Mouse (Mus musculus): ENCODE measurements around the gene Usp17ld.
"Not testable (repeated sequence)": the region's sequence is repeated elsewhere in the genome, so short reads cannot be mapped to it uniquely, and the experiment has no call there.

Usp17ld gene

DNA sequence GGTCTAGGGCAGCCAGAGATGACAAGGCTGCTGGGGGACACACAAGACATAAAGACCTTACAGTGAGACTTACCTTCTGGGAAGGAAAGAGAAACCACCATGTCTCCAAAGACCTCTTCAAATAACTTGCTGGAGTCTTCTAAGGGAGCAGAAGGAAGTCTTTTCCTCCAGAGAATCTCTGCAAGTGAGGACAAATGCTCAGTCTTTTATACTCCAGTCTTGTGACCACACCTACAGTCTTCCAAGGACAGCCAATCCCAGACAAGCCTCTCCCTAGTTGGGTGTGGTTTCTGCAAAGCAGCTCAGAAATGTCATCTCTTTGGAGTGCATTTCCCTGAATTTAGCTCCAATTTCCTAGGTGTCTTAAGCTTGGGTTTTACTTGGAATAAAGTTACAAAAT lies at the start of gene Usp17ld:
TSS of gene Usp17ld (minus strand) at position 101 of the 400 bp plus-strand sequence.
- not testable (repeated sequence) for DNase-seq (ENCODE audit: low read depth, low spot score)

DNA sequence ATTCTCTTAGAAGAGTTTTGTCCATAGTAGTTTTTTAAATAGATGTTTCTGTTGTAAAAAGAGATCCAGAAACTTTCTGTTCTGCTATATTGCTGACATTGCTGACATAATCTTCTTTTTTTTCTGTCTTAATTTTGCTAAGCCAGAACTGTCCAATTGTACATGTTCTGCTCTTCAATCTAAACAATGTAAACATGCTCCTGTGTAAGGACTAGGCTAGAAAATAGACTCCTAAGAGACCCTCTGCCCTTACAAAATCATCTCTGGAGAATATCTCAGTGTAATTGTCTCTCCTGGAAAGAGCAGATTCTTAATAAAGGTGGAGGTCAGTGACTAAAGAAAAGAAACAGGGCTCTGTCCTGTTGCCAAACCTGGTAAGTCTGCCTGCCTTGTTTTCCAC lies 35.6 kb downstream of the Usp17ld start, which contains the start of gene Olfr594:
TSS of gene Olfr594 (plus strand) at position 301 of the 400 bp plus-strand sequence.
- DNase-seq (ENCODE audit: low read depth, low spot score): no peak

DNA sequence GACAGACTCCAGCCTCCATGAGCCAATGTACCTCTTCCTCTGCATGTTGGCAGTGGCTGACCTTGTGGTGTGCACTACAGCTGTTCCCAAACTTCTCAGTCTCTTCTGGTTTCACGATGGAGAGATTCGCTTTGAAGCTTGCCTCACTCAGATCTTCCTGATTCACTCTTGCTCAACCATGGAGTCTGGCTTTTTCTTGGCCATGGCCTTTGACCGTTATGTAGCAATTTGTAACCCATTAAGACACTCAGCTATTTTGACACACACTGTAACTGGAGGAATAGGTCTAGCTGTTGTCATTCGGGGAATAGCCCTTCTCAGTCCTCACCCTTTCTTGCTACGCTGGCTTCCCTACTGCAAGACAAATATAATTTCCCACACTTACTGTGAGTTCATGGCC lies 40.3 kb downstream of the Usp17ld start:
- DNase-seq (ENCODE audit: low read depth, low spot score): not testable (repeated sequence)

DNA sequence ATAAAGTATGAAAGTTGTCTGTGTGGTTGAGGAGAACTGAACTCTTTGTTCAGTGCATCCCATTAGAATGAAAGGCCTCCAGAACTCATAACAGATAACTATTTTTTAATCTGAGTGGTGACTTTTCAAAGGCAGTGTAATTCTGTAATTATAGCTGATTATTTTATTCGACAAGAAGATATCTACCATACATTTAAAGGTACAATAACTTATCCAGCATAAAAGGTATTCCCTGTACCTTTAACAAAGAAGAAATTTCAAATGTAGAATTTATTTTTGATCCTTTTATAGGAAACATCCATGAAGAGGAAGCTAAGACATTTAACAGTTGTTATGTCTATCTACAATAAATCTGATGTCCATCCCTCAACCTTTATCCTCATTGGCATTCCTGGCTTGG lies 40.7 kb downstream of the Usp17ld start, which contains the start of gene Olfr593:
TSS of gene Olfr593 (plus strand) at position 301 of the 400 bp plus-strand sequence.
- no peak for DNase-seq (ENCODE audit: low read depth, low spot score)

All from telencephalon, adult 2 months (tissue).